Mouse (Mus musculus): ENCODE measurements around the gene Nr2c2ap.

Nr2c2ap gene

DNA sequence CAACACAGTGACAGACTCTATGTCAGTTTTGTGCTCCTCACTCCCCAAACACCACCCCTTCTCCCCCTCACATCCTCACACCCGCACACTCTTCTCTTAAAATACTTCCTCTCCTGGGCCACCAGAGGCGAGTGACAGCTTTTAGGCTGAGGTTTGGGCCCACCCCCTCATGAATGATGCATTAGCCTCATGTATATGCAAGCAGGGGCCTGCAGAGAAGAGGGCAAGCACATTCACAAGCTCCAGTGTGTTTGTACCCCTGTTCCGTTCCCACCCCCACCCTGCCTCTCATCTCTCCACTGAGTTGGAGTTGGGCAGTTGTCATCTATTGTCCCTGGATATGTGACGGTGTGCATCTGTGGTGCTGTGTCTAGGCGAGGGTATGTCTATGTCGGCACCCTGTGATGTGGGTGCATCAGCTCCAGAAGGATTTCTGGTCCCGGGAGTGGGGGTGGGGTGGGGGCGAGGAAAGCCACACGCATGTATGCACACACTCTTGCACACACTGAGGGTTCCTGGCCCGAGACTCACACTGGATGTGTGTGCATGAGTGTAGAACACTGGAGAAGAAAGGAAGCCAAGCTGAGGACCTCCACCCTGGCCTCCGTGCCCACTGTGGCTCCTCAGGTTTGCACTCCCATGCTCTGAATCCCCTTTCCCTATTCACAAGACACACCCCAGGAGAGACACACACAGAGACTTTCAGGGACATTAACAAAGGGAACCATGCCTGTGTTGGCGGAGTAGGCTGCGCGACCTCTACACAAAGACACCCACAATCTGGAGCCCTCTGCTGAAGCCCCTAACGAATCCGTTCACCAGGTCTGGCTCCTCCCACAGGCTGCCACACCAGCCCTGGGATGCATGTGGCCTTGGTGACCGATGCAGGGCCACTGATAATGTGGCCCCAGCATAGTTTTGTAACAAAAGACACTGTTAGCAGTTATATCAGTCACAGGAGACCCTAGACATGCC lies 12.1 kb upstream of the Nr2c2ap start:
- no peak for DNase-seq (ENCODE audit: low read depth, low spot score)

DNA sequence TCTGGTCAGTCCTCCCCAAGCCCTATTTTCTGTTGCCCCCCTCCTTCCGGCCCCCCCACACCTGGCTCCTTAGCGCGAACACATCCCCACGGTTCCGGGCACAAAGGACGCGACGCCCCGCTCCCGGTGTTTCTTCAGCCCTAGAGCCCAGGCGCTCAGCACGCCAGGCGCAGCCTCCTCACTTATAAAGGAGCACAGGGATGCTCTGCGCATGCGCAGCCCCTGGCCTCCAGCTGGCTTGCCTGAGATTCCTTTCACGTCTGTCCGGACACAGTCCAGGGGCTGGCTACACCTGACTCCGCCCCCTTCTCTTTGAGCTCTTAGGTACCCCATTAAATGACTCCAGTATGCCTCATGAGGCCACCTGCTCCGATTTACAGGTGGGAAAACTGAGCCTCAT lies 10.5 kb upstream of the Nr2c2ap start, which contains the start of gene Ncan:
Gene Ncan, minus strand, starts transcription at position 207 of the 400 bp plus-strand sequence.
- peak; percentile 78 for DNase-seq (ENCODE audit: low read depth, low spot score)

DNA sequence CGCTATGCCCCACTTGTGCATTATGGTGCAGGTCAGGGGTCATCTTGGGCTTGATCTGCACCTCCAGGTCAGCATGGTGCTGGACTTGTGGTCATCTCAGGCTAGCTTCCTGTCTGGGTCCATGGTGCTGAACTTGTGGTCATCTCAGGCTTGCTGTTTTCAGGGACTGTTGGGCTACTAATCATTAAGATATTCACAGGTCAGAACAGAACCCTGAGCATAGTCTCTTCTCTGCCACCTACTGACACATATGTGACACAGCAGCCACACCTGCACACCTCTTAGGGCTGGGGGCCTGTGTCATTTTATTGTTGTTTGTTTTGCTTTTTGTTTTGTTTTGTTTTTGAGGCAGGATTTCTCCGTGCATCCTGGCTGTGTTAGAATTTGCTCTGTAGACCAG lies 8.3 kb upstream of the Nr2c2ap start:
- no peak for DNase-seq (ENCODE audit: low read depth, low spot score)

GRCm38 (mm10) chr8:70124992-70125391 lies 6.1 kb upstream of the Nr2c2ap start:
- DNase-seq (ENCODE audit: low read depth, low spot score), result no peak

- DNase-seq (ENCODE audit: low read depth, low spot score), result no peak
Observed at GRCm38 (mm10) chr8:70128435-70128834, 2.7 kb upstream of the Nr2c2ap start.

DNA sequence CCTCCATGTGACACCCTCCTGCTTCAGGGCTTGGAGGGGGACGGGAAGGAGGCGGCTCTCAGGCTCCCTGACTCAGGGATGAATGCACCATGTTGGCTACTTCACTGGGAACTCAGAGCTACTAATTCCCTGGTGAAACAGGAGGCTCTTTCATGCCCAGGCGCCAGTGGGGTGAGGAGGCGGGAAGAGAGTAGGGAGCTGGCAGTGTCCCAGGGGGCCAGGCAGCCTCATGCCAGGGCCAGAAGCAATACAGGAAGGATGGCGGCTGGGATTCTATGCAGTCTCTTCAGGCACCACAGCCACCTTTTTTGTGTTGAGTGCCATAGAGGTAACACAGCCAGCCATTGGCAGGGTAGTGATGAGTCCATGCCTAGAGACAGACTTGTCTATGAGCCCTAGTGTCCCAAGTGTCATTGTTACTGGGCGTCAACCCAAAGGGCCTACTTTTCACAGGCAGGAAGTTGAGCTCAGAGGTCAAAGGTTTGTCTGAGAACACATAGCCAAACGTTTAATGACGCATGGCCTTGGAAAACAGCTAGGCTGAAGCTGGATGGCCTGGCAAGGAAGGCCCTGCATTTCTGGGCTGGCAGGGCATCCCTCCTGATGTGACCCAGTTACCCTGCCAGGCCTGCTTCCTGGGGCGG lies 1.7 kb upstream of the Nr2c2ap start:
- no peak for DNase-seq (ENCODE audit: low read depth, low spot score)

DNA sequence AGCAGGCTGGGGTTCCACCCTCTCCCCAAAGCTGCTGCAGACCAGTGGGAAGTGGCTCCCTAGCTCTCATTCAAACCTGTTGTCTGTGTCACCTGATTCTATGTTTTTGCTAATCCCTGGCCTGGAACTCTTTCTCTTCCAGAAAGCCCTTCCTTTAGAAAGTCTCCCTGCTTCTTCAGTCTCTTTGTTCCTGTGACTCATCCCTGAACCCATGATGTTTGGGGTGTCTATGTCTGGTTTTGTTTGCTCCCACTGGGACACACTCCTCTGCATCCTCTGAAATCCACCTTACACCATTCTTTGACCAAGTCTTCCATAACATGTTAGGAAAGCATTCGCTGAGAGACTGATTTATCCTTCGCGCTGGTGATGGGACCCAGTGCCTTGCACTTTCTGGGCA lies 1.1 kb upstream of the Nr2c2ap start:
- no peak for DNase-seq (ENCODE audit: low read depth, low spot score)

DNA sequence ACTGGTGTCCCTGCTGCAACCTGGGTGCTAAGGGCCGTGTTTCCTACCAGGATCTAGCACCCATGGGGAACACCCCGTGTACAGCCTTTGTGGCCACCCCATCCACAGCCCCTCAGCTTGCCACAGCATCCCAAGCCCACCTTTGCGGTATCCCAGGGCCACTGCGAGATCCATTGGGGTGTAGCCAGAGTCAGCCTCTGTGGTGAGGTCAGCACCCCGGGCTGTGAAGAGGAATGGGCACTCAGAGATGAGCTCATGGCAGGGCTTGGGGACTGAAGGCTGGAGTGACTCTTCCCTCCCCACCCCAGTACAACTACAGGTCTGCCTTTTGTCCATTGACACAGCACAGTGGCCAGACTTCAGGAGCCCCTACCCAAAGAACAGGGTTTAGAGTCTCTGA lies 3.0 kb downstream of the Nr2c2ap start:
- DNase-seq (ENCODE audit: low read depth, low spot score), result no peak

GRCm38 (mm10) chr8:70134931-70135330 lies 3.8 kb downstream of the Nr2c2ap start:
- DNase-seq (ENCODE audit: low read depth, low spot score), result no peak

GRCm38 (mm10) chr8:70136591-70136990 lies 5.5 kb downstream of the Nr2c2ap start:
- no peak for DNase-seq (ENCODE audit: low read depth, low spot score)

DNA sequence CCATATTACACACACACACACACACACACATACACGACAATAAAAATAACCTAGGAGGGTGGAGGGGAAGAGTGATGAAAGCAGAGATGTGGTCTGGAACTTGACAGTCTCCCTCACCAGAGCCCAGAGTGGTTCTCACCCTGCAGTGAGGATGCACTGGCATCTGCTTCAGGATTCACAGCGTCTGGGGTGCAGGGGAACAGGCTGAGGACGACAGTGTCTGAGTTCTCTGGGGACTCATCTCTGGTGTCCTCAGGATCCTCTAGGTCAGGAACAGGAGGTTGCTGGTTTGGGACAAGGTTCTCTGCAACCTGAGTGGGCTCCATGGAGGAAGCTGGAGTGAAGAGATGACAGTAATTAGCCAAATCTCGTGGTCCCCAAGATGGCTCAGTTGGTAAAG lies 6.8 kb downstream of the Nr2c2ap start:
- no peak for DNase-seq (ENCODE audit: low read depth, low spot score)

- peak; percentile 100 for DNase-seq (ENCODE audit: low read depth, low spot score)
Observed at GRCm38 (mm10) chr8:70139026-70139857, 8.1 kb downstream of the Nr2c2ap start, which contains the start of the genes Rfxank, Borcs8 and Mef2b. TSS of gene Rfxank (minus strand) at chr8:70139154. TSS of gene Borcs8 (plus strand) at chr8:70139499. TSS of gene Mef2b (plus strand) at chr8:70139711.

GRCm38 (mm10) chr8:70139981-70140380 lies 8.8 kb downstream of the Nr2c2ap start:
- no peak for DNase-seq (ENCODE audit: low read depth, low spot score)

DNA sequence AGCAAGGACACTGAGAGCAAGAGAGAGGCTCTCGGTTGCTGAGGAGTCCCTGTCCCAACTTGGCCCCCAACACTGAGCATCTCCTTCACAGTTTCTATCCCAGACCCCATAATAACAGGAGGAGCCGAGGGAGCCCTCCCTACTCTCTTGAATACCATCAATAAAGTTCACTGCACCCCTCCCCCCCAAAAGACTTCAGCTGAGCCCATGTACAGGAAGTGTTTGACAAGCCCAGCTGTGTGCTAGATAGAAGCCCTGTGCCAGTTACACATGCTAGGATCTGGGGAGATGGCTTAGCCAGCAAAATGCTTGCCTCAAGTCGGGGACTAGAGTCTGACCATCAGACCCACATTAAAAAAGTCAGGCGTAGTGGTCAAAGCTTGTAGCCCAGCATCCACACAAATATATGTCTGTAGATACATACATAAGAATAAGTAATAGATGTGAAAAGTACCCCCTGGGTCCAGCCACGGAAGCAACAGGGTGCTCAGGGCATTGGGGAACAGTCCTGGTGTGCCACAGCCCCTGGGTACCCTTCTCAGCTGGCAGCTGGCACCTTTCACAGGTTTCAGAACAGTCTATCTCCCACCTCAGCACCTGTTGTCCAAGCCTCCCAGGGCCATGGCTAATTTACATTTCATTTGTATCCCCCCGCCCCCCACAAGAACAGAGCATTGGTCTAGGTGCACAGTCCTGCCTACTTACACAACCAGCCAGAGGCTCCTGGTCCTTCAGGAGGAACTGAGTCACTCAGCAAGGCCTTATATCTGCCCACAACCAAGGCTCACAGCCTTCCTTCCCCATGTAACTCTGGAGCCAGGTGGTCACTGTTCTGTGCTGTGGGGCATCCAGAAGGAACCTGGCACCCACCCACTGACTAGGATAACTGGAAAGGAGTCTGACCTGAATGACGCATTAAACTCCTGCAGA lies 16.8 kb downstream of the Nr2c2ap start:
- DNase-seq (ENCODE audit: low read depth, low spot score), result no peak

DNA sequence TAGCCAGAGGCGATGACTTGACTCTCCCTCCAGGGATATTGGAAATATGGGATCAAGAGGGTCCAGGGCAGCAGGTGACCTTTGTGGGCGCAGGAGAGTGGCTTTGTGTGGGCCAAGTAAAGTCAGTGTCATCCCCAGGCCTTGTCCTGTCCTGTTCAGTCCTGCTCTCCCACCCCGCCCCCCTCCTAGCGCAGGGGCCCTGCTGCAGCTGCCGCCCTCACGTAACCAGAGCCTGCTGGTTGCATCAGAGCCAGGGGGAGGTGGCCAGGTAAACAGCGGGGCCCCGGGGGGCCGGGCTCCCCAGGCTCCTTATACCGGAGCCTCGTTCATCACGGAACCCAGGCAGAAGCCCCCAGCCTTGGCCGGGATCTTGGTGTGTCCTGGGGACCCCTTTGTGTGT lies 19.0 kb downstream of the Nr2c2ap start:
- DNase-seq (ENCODE audit: low read depth, low spot score), result no peak

- peak; percentile 67 for DNase-seq (ENCODE audit: low read depth, low spot score)
Observed at GRCm38 (mm10) chr8:70152537-70153257, 21.6 kb downstream of the Nr2c2ap start.

DNA sequence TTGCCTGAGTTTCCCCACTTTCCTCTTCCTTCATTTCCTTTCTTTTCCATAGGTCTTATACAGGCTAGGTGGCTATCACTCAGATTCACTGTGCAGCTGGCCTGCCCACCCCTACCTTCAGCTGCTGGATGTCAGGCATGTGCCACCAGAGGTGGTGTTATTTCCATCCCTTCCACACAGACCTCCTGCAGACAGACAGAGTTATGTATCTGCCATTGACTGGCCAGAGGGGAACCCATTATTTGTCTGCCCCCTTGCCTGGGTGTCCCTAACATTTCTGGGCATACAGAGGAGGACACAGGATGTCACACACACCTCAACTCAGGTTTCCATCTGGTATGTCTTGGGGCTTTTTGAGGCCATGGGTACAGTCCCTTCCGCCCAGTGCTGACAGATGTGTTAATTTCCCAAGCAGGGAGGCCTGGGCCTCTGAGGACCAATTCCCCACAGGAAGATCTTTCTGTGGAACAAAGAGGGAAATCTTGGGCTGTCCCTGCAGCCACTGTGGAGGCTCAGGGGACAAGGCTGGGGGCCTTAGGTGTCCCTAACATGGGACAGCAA lies 26.2 kb downstream of the Nr2c2ap start:
- no peak for DNase-seq (ENCODE audit: low read depth, low spot score)

- DNase-seq (ENCODE audit: low read depth, low spot score), result peak; percentile 69
Observed at GRCm38 (mm10) chr8:70158069-70158853, 27.1 kb downstream of the Nr2c2ap start.

DNA sequence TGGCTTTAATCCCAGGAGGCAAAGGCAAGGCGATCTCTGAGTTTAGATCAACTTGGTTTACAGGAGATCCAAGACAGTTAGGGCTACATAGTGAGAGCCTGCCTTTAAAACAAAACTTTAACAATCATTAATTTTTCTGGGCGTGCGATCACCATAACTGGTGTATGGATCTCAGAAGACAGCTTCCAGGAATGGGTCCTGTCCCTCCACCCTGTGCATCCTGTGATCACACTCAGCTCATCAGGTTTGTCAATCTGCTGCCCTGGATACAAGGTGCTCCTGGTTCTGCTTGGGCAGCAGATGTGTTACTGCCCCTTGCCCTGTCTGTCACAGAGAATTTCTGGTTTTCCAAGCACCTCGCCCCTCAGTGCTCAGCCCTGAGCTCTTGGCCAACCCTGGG lies 28.1 kb downstream of the Nr2c2ap start:
- DNase-seq (ENCODE audit: low read depth, low spot score), result no peak
